Mouse (Mus musculus) heart, postnatal 0 days (tissue): ENCODE results near the gene Oard1. TPM values are rescaled to one million over a fixed set of nuclear protein-coding genes. Genes with fewer than 3 reads are reported as not detected.
A peak's percentile ranks its signal among the peaks of the same experiment; 100 is the strongest.

Source experiments
- ATAC-seq: fragments of 200-750 bp; cut with Nextera tagmentation; 2 replicates; pipeline ENCODE4 v1.8.0; 2017; ENCODE audit warnings: low read depth, moderate number of reproducible peaks, moderate library complexity; ENCODE audit not compliant: insufficient read depth
- DNase-seq: peaks from one replicate; pipeline ENCODE4 v3.0.0-alpha.2; 2016; ENCODE audit warnings: low spot score
- H3K27ac ChIP-seq: fragments of 300-500 bp; sonication (generic); 2 replicates; pipeline ENCODE4 v1.5.1; 2014; ENCODE audit warnings: low read depth, mild to moderate bottlenecking
- H3K27me3 ChIP-seq: fragments of 300-500 bp; sonication (generic); 2 replicates; pipeline ENCODE4 v1.6.1; 2014; ENCODE audit warnings: low read length, mixed read lengths; ENCODE audit not compliant: control insufficient read depth, insufficient read depth
- H3K36me3 ChIP-seq: fragments of 300-500 bp; sonication (generic); replicated peaks from 2 replicates; pipeline ENCODE4 v1.6.1; 2014; ENCODE audit warnings: low read length, mixed read lengths; ENCODE audit not compliant: control insufficient read depth, insufficient read depth
- H3K4me1 ChIP-seq: fragments of 300-500 bp; sonication (generic); 2 replicates; pipeline ENCODE4 v1.6.1; 2014; ENCODE audit warnings: antibody characterized with exemption; ENCODE audit not compliant: control insufficient read depth, insufficient read depth
- H3K4me2 ChIP-seq: fragments of 300-500 bp; sonication (generic); 2 replicates; pipeline ENCODE4 v1.6.1; 2014; ENCODE audit warnings: low read depth, mild to moderate bottlenecking, low read length, moderate library complexity
- H3K4me3 ChIP-seq: fragments of 300-500 bp; sonication (generic); 2 replicates; pipeline ENCODE4 v1.5.1; 2014; ENCODE audit warnings: low read depth, low read length
- H3K9ac ChIP-seq: fragments of 300-500 bp; sonication (generic); replicated peaks from 2 replicates; pipeline ENCODE4 v1.6.1; 2014; ENCODE audit warnings: low read depth, low read length, mixed read lengths
- H3K9me3 ChIP-seq: fragments of 300-500 bp; sonication (generic); replicated peaks from 2 replicates; pipeline ENCODE4 v1.6.1; 2016; ENCODE audit warnings: low read length; ENCODE audit not compliant: control insufficient read depth
- CTCF ChIP-seq: IDR thresholded peaks from 2 replicates; pipeline ENCODE4 v1.5.1; 2016; ENCODE audit warnings: antibody characterized with exemption, control low read depth, low read depth
- EP300 ChIP-seq: IDR thresholded peaks from 2 replicates; pipeline ENCODE4 v1.6.1; 2016; ENCODE audit warnings: antibody characterized with exemption, low read depth
- WGBS: fragments of 180-500 bp; shearing (Covaris S2); extraction: QIAGEN DNeasy Blood & Tissue Kit; methylation state at CpG from one replicate; pipeline ENCODE4 v1.1.7; 2014; 5-methylcytosine and 5-hydroxymethylcytosine counted together
- polyA plus RNA-seq: library from polyadenylated mRNA; unstranded; fragments of >200 nt; fragmentation: Nextera tagmentation; extraction: Ambion mirVana; gene quantifications from 2 replicates; pipeline ENCODE4 v1.2.1, GENCODE M21; 2015
- total RNA-seq: library from RNA; depleted of rRNA; stranded (reverse); fragments of >200 nt; gene quantifications from 2 replicates; pipeline ENCODE4 v1.2.3, GENCODE M21; 2014; ENCODE audit warnings: low replicate concordance

Oard1 gene
- total and polyA plus RNA-seq, 2 experiments from 2014 or later = 7.1 to 30.3 TPM

- 27% methylated on average over 16 of the region's 16 CpGs for WGBS
- H3K4me3 ChIP-seq = peak within 1 kb of the TSS; percentile 51
- peak within 1 kb of the TSS; percentile 60 for H3K4me2 ChIP-seq
- TF ChIP-seq CTCF (no peak), EP300 (peak; percentile 81)
- peak; percentile 86 for DNase-seq
- no peaks in the 10 kb centered on the region for H3K36me3 ChIP-seq
- H3K9ac ChIP-seq = peak within 1 kb of the TSS; percentile 79
- no peaks in the 10 kb centered on the region for H3K27me3 ChIP-seq
- H3K27ac ChIP-seq = peak within 1 kb of the TSS; percentile 98
- H3K4me1 ChIP-seq = peaks cover 58% of the 10 kb centered on the region
- H3K9me3 ChIP-seq = no peaks in the 10 kb centered on the region
- ATAC-seq = peak; percentile 81
These were observed 22.6 kb downstream of the Oard1 start, which contains the start of gene Apobec2 for GRCm38 (mm10) chr17:48432158-48432980. Gene Apobec2 (minus strand): TSS chr17:48432930.

GRCm38 (mm10) chr17:48433006-48433655 is 23.3 kb downstream of the Oard1 start:
- H3K9ac ChIP-seq = no peak overlapping the region

GRCm38 (mm10) chr17:48433689-48434330 is 24.0 kb downstream of the Oard1 start:
- 53% methylated on average over 6 of the region's 6 CpGs for WGBS
- H3K27me3 ChIP-seq = no peaks in the 10 kb centered on the region
- peaks cover 55% of the 10 kb centered on the region for H3K4me1 ChIP-seq
- H3K9me3 ChIP-seq = no peaks in the 10 kb centered on the region
- no peak for TF ChIP-seq EP300
- TF ChIP-seq CTCF = peak; percentile 20; the same call in 1 of the 2 replicates
- H3K27ac ChIP-seq = peak overlapping the region; percentile 98; the same call in 1 of the 2 replicates
- H3K4me2 ChIP-seq = no peak overlapping the region
- H3K36me3 ChIP-seq = no peaks in the 10 kb centered on the region
- no peak overlapping the region for H3K9ac ChIP-seq
- ATAC-seq (no peak), DNase-seq (no peak)
- no peak overlapping the region for H3K4me3 ChIP-seq

More at GRCm38 (mm10) chr17:48433006-48433655, 23.3 kb downstream of the Oard1 start:
- Histone ChIP-seq H3K27me3 (no peaks in the 10 kb centered on the region), H3K4me3 (no peak overlapping the region), H3K27ac (peak overlapping the region; percentile 98), H3K4me1 (peaks cover 61% of the 10 kb centered on the region), H3K4me2 (0 out of 2 replicates have a peak overlapping the region, but pooled peaks have one; percentile 60), H3K9me3 (no peaks in the 10 kb centered on the region), H3K36me3 (no peaks in the 10 kb centered on the region)
- TF ChIP-seq CTCF (no peak), EP300 (no peak)
- WGBS = 58% methylated on average over 20 of the region's 20 CpGs
- no peak for ATAC-seq
- DNase-seq = no peak

- H3K4me2 ChIP-seq = no peak overlapping the region
- H3K4me1 ChIP-seq = peaks cover 50% of the 10 kb centered on the region
- H3K27ac ChIP-seq = no peak overlapping the region
- no peaks in the 10 kb centered on the region for H3K36me3 ChIP-seq
- ATAC-seq (no peak), DNase-seq (no peak)
- no peaks in the 10 kb centered on the region for H3K27me3 ChIP-seq
- no peak overlapping the region for H3K4me3 ChIP-seq
- no peaks in the 10 kb centered on the region for H3K9me3 ChIP-seq
- TF ChIP-seq CTCF (no peak), EP300 (no peak)
- no peak overlapping the region for H3K9ac ChIP-seq
- 73% methylated on average over 5 of the region's 5 CpGs for WGBS
These were observed 24.7 kb downstream of the Oard1 start for GRCm38 (mm10) chr17:48434479-48434878.

GRCm38 (mm10) chr17:48436487-48436886 is 26.7 kb downstream of the Oard1 start:
- no peak overlapping the region for H3K9ac ChIP-seq
- DNase-seq (peak; percentile 89), ATAC-seq (peak; percentile 70)

More at GRCm38 (mm10) chr17:48436487-48436886, 26.7 kb downstream of the Oard1 start:
- no peaks in the 10 kb centered on the region for H3K27me3 ChIP-seq
- no peak overlapping the region for H3K4me2 ChIP-seq
- TF ChIP-seq EP300 = peak; percentile 67; the same call in 1 of the 2 replicates
- no peak for TF ChIP-seq CTCF
- H3K27ac ChIP-seq = peak overlapping the region; percentile 94
- 7% methylated on average over 1 of the region's 1 CpGs for WGBS
- peaks cover 37% of the 10 kb centered on the region for H3K4me1 ChIP-seq
- no peak overlapping the region for H3K4me3 ChIP-seq
- H3K9me3 ChIP-seq = no peaks in the 10 kb centered on the region
- H3K36me3 ChIP-seq = no peaks in the 10 kb centered on the region
